Mouse (Mus musculus): Measurements from ENCODE around the gene BC028528.

DNA sequence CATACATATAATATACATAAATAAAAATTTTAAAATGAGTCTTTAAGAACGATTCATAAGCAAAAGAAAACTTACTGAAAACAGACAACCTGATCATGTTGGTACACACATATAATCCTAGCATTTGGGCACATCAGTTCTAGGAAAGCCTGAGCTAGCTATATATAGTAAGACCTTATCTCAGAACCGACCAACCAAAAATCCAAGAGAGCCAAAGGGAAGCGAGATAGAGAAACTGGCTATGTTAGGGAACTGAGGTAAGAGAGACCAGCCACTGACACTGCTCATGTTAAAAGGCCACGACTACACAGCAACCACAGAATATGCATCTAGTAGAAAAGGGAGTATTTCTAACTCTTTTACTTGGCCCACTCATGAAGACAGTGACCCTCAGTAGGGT is 41.2 kb downstream of the BC028528 start:
- TF ChIP-seq ETS1 (IDR thresholded peaks at IDR 0.05; ENCODE audit: low read depth, low read length) (no peak), TAL1 (IDR thresholded peaks at IDR 0.05; ENCODE audit: low read length) (no peak), CTCF (IDR thresholded peaks at IDR 0.05 in 2 of 3, conservative IDR thresholded peaks at IDR 0.05 in 1 of 3; ENCODE audit: control insufficient read depth in 1 of 3, insufficient read depth in 1 of 3, low read depth in 2 of 3, low read length in 3 of 3, poor library complexity in 1 of 3, severe bottlenecking in 1 of 3) (no peak), TBP (IDR thresholded peaks at IDR 0.05; ENCODE audit: low read depth, low read length) (no peak), SMC3 (IDR thresholded peaks at IDR 0.05; ENCODE audit: low read depth, low read length) (no peak), BHLHE40 (IDR thresholded peaks at IDR 0.05; ENCODE audit: borderline replicate concordance, low read depth, low read length) (no peak), POLR2A (IDR thresholded peaks at IDR 0.05; ENCODE audit: control insufficient read depth in 1 of 2, insufficient read depth in 1 of 2, low read depth in 1 of 2, low read length in 2 of 2, poor library complexity in 1 of 2) (no peak), GABPA (IDR thresholded peaks at IDR 0.05; ENCODE audit: low read depth, low read length) (no peak)
